Comparison of ENCODE assay signal across 8 mouse cellular contexts in the genomic region with DNA sequence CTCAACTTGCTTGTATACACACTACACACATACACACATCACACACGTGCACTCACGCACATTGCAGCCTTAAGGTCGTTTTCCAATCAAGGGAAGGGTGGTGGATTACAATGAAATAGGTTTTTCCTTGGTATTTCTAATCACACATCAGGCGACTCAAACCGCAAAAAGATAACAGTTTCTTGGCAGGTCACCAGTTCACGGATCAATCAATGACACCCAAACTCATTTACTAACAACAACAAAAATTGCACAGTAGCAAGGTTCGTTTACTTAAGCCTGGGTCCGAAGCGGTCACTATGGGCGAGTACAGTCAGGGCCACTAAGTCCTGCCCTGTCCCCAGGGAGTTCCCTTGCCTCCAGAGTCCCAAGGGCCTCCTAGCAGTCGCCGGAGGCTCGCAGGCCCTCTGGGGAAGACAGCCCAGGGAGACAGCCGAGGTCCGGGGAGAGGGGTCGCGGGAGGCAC. TPM values are rescaled to one million over a fixed set of nuclear protein-coding genes. Genes with fewer than 3 reads are reported as not detected.
DNase-seq lines count a peak whose midpoint lies in the region; ATAC-seq and TF ChIP-seq lines count a peak whose summit lies in the region.

No protein-coding gene starts in this region.

- peaks cover 27% of the 10 kb centered on the region for H3K4me1 ChIP-seq in heart, embryonic 12.5 days (replicated peaks)
- peaks cover 13 to 18% of the 10 kb centered on the region in 2 experiments for H3K4me1 ChIP-seq in ES-E14 (ENCODE audit: control insufficient read depth in 2 of 2, insufficient read depth in 2 of 2, low read length in 2 of 2, poor library complexity in 1 of 2)
- H3K4me1 ChIP-seq in forebrain, postnatal 0 days (ENCODE audit: insufficient read depth): peaks cover 6% of the 10 kb centered on the region; the same call in 1 of the 2 replicates
- peaks cover 55% of the 10 kb centered on the region for H3K4me1 ChIP-seq in megakaryocyte, embryonic 14.5 days

- no peak for TF ChIP-seq CTCF in forebrain, postnatal 0 days (IDR thresholded peaks at IDR 0.05; ENCODE audit: low read depth)

- 2% methylated on average over 17 of the region's 17 CpGs for WGBS in heart, embryonic 12.5 days
- WGBS in forebrain, postnatal 0 days: 3% methylated on average over 17 of the region's 17 CpGs

- H3K9me3 ChIP-seq in heart, embryonic 12.5 days (replicated peaks): no peaks in the 10 kb centered on the region
- no peaks in the 10 kb centered on the region for H3K9me3 ChIP-seq in ES-E14 (ENCODE audit: control insufficient read depth, insufficient read depth, low read depth, low read length)
- H3K9me3 ChIP-seq in forebrain, postnatal 0 days (ENCODE audit: low read length): no peaks in the 10 kb centered on the region
- no peaks in the 10 kb centered on the region for H3K9me3 ChIP-seq in megakaryocyte, embryonic 14.5 days

- H3K27me3 ChIP-seq in heart, embryonic 12.5 days (replicated peaks): no peaks in the 10 kb centered on the region
- no peaks in the 10 kb centered on the region for H3K27me3 ChIP-seq in forebrain, postnatal 0 days (ENCODE audit: insufficient read depth, low read length)
- H3K27me3 ChIP-seq in megakaryocyte, embryonic 14.5 days (replicated peaks): no peaks in the 10 kb centered on the region

- H3K9ac ChIP-seq in heart, embryonic 12.5 days: peak overlapping the region; percentile 90
- peak overlapping the region; percentile 93 for H3K9ac ChIP-seq in ES-E14 (ENCODE audit: insufficient read depth, low read depth, low read length, poor library complexity, severe bottlenecking)
- peak overlapping the region; percentile 77 for H3K9ac ChIP-seq in forebrain, postnatal 0 days

- intact Hi-C loops in heart, postnatal 25 days (cut with DNase I): loop anchor here (5.0 kb wide), 2 partner anchors 44 to 56 kb away; no protein-coding TSS in a partner anchor

- in situ Hi-C loops in ES-E14 (cut with MboI; ENCODE audit: low sequenced_read_pairs in 2 of 2, unreplicated experiment in 2 of 2): no loop called here

- no peaks in the 10 kb centered on the region for H3K36me3 ChIP-seq in heart, embryonic 12.5 days
- no peaks in the 10 kb centered on the region for H3K36me3 ChIP-seq in ES-E14 (ENCODE audit: control insufficient read depth, insufficient read depth, low read length, poor library complexity, severe bottlenecking)
- H3K36me3 ChIP-seq in forebrain, postnatal 0 days (ENCODE audit: insufficient read depth): no peaks in the 10 kb centered on the region
- H3K36me3 ChIP-seq in megakaryocyte, embryonic 14.5 days (replicated peaks; ENCODE audit: low read length): peaks cover 11% of the 10 kb centered on the region

- peak overlapping the region; percentile 80 for H3K4me2 ChIP-seq in heart, embryonic 12.5 days
- H3K4me2 ChIP-seq in forebrain, postnatal 0 days (ENCODE audit: low read depth): peak overlapping the region; percentile 97

- DNase-seq in heart, postnatal 25 days (ENCODE audit: low spot score): no peak
- no peak for DNase-seq in ES-E14 (ENCODE audit: low read depth, low spot score)
- DNase-seq in forebrain, postnatal 0 days: no peak
- DNase-seq in adrenal gland, adult (ENCODE audit: inconsistent age in 2 of 2, low spot score in 1 of 2): no peak
- no peak for DNase-seq in cerebellum, adult 9-11 months
- DNase-seq in right cerebral cortex, postnatal 14 days: no peak

- H3K27ac ChIP-seq in heart, embryonic 12.5 days (ENCODE audit: poor library complexity, severe bottlenecking): peak overlapping the region; percentile 93
- H3K27ac ChIP-seq in ES-E14 (ENCODE audit: insufficient read depth, low read depth, low read length, poor library complexity, severe bottlenecking): peak overlapping the region; percentile 84
- peak overlapping the region; percentile 68 for H3K27ac ChIP-seq in forebrain, postnatal 0 days (ENCODE audit: low read depth, low read length)

- peak; percentile 74 for ATAC-seq in heart, embryonic 12.5 days (ENCODE audit: insufficient number of reproducible peaks, low FRiP score)
- peak; percentile 70 for ATAC-seq in forebrain, postnatal 0 days

- H3K4me3 ChIP-seq in heart, embryonic 12.5 days: peak overlapping the region; percentile 86
- peak overlapping the region; percentile 90 to 99 for H3K4me3 ChIP-seq in ES-E14 (ENCODE audit: insufficient read depth in 1 of 2, low read depth in 1 of 2, low read length in 2 of 2, poor library complexity in 1 of 2, severe bottlenecking in 1 of 2)
- H3K4me3 ChIP-seq in forebrain, postnatal 0 days (ENCODE audit: low read depth, low read length): peak overlapping the region; percentile 89
- peak overlapping the region; percentile 98 for H3K4me3 ChIP-seq in megakaryocyte, embryonic 14.5 days (replicated peaks)

TF ChIP-seq in ES-E14, 5 proteins besides CTCF, POLR2A, EP300 and RAD21:
- TF ChIP-seq HCFC1 (IDR thresholded peaks at IDR 0.05; ENCODE audit: borderline replicate concordance, insufficient read depth, low read length) (no peak), ZC3H11A (IDR thresholded peaks at IDR 0.05; ENCODE audit: borderline replicate concordance, low read depth, low read length) (no peak), MAFK (IDR thresholded peaks at IDR 0.05; ENCODE audit: insufficient read depth, low read depth, low read length) (no peak), ZNF384 (IDR thresholded peaks at IDR 0.05; ENCODE audit: low read depth, low read length) (no peak), CHD2 (IDR thresholded peaks at IDR 0.05; ENCODE audit: low read depth, low read length) (no peak)
TF ChIP-seq in ES-E14: peak in this region for 0.

RNA-seq across cellular contexts. Expression of gene Il6st, which starts 0.5 kb away (rescaled TPM):
- 79.3 and 84.2 TPM in 2 replicates for polyA plus RNA-seq in heart, embryonic 12.5 days (2016; fragmentation: Nextera tagmentation; extraction: Ambion mirVana)
- 100 to 1,000 TPM; 181 to 216 TPM for total RNA-seq in heart, postnatal 25 days (2021)
- total RNA-seq in ES-E14 (2012; rRNA removed): 55.2 and 89.2 TPM in 2 replicates
- total RNA-seq in forebrain, postnatal 0 days (2014; rRNA removed): 23.0 and 32.1 TPM in 2 replicates
- polyA plus RNA-seq in forebrain, postnatal 0 days (2015; fragmentation: Nextera tagmentation; extraction: Ambion mirVana): 8.8 and 14.9 TPM in 2 replicates
- polyA plus RNA-seq in megakaryocyte, embryonic 14.5 days (2012; ENCODE audit: insufficient read depth, low replicate concordance): 0.86 and 2.2 TPM in 2 replicates
